Mouse (Mus musculus) heart, postnatal 25 days (tissue): ENCODE data around the gene Taf10. TPM values are rescaled to one million over a fixed set of nuclear protein-coding genes. Genes with fewer than 3 reads are reported as not detected.

Source experiments
- DNase-seq: peaks from one replicate; pipeline ENCODE4 v3.0.0; 2022; ENCODE audit warnings: low spot score
- intact Hi-C: fragments of 180-260 bp; cut with DNase I; formaldehyde crosslinking; loops from one replicate; pipeline ENCODE4 v1.15.1; 2025
- total RNA-seq, 2 experiments: library from RNA; stranded (reverse); gene quantifications; 2 replicates each; pipeline ENCODE4 v1.2.3; 2021

Taf10 gene
- total RNA-seq, result 10 to 100 TPM; 90.1 to 90.3 TPM

GRCm38 (mm10) chr7:105743926-105744590 lies at the start of gene Taf10:
Taf10 (minus strand) TSS chr7:105744361.
- intact Hi-C loops, result loop anchor here (10.0 kb wide), 1 partner anchor 51 kb away; no protein-coding TSS in a partner anchor
- DNase-seq, result peak; percentile 77

DNA sequence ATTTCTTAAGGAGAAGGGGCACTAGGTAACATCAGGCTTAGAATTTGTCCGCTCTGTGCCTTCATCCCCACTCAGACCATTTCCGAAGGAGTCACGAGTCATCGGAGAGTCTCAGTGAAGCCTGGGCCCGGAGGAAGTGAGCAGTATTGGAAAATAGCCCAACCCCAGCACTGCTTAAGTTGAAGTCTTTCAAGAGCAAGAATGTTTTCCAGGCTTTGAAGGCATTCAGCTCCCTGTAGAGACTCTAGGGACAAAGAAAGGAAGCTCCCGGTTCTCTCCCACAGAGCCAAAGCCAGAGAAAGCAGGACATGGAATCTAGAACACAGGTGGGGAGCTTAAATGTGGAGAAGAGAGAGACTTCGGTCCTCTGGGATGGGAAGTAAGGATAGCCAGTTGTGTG lies 49.5 kb upstream of the Taf10 start:
- DNase-seq, result no peak
- intact Hi-C loops, result loop anchor here (2.0 to 10.0 kb wide), 2 partner anchors 15 to 49 kb away; partner anchors contain the start of gene Taf10

GRCm38 (mm10) chr7:105791147-105791546 lies 47.0 kb upstream of the Taf10 start:
- no peak for DNase-seq
- intact Hi-C loops, result loop anchor here (10.0 kb wide), 1 partner anchor 46 kb away; the partner anchor contains the start of gene Taf10

GRCm38 (mm10) chr7:105787285-105788140 lies 43.4 kb upstream of the Taf10 start, which contains the start of gene Dchs1:
Dchs1 (minus strand) TSS chr7:105787654.
- intact Hi-C loops, result no loop called here
- DNase-seq, result no peak

DNA sequence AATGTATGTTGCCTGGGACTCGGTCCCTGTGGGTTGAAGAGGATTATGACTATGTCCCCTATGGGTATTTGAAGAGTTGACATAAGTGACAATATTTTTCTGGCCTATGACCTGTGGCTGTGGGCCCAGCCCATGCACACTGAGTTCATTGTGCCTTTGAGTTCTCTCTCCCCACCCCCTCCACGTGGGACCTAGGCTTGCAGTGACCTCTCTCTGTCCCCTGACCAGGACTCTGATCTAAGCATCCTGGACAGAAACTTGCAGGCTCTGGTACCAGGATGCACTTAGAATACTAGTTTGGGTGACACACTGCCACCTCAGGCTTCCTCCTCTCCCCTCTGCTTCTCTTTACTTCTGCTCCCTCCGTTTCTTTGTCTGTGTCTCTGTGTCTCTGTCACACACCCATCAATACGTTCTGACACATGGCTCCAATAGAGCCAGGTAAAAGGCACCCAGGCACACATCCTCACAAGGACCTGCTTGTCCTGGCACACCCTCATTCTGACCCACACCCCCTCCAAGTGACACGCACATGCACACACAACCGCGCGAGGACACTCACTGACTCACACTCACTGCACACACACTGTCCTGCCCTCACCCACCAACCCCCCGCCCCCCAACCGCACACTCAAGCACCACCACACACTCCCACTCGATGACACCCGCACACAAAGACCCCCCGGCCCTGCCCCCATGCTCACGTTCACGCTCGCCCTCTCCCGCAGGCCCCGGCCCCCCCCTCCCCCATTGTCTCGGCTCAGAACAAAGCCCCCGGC lies 42.5 kb upstream of the Taf10 start:
- no peak for DNase-seq
- intact Hi-C loops, result no loop called here

- intact Hi-C loops, result no loop called here
- no peak for DNase-seq
Observed at GRCm38 (mm10) chr7:105784556-105784955, 40.4 kb upstream of the Taf10 start.

DNA sequence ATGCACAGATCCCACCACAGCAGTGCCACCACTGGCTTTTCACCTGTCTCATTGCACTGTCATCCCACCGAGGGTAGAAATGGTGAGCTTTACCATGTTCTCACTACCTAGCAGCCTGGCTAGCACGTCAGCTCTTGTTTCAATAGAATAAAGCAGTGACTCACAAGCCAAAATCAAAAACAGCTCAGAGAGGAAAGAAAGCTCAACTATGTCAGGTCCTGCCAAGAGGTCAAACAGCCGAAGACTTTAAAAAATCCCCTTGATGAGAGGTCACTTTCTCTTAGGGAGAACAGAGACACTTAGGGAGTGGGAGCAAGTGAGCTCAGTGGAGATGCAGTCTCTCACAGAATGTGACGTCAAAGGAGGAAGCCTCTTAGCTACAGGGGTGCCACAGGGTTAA lies 39.7 kb upstream of the Taf10 start:
- intact Hi-C loops, result no loop called here
- no peak for DNase-seq

DNA sequence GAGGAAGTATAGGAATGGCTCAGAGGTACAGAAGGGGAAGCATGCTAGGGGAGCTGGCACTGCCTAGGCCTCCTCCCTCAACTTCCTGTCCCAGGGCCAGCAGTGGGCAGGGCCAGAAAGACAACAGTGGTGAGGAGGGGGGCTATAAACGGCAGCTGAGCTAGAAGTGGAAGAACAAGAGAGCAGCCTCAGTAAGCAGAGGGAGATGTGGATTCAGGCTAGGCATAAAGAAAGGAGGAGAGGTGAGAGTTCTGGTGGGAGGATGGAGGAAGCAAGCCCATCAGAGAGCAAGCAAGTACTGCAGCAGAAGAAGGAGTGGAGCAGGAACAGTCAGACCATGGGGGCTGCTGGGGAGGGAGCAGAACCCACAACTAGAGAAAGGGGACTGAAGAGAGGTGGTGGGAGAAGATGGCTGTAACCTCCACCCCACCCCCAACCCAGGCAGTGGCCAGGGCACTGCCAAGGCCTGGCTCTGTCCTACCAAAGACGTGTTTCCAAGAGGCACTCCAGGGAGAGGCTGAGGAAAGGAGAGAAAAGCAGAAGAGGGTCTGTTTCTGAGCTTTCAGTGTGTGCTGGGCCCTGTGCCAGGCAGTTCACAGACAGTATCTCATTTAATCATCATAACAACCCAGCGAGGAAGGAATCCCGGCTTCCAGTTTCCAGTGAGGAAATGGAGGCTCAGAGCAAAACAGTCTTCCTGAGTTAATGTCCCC lies 34.5 kb upstream of the Taf10 start:
- intact Hi-C loops, result loop anchor here (2.0 kb wide), 1 partner anchor 30 kb away; no protein-coding TSS in a partner anchor
- peak; percentile 54 for DNase-seq

DNA sequence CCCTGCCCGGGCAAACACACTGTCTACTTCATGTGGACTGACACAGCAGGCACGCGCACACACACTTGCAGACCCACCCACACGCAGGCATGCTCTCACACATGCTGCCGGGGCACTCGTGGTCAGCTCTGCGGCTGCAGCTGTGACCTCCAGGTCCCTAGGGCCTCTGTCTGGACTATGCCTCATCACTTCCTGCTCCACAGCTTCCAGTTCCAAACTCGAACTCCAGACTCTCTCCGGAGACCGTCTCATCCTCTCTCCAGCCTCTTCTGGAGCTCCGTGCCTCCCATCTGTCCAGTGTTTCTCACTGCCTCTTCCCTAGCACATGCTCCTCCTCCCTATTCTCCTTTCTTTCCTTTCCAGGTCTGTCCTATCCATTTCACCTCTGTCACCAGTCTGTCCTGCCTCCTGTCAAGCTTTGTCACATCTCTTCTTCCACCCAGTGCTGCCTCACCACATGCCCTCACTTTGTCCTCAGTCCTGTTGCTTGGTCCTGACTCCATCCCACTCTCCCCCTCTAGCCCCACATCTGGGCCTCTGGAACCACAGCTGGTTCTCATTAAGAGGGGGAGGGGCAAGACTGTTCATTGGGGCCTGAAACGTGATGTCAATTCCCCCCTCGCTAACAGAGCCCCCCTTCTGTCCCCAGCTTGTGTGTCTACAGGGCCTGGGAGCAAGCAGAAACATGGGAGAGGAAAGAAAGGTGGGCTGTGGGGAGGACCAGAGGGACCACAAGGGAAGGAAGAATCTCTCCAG lies 33.8 kb upstream of the Taf10 start:
- peak; percentile 76 for DNase-seq
- intact Hi-C loops, result loop anchor here (2.0 kb wide), 1 partner anchor 31 kb away; no protein-coding TSS in a partner anchor

GRCm38 (mm10) chr7:105777316-105777715 lies 33.2 kb upstream of the Taf10 start:
- no peak for DNase-seq
- intact Hi-C loops, result no loop called here

GRCm38 (mm10) chr7:105776026-105776425 lies 31.9 kb upstream of the Taf10 start:
- DNase-seq, result no peak
- intact Hi-C loops, result no loop called here

DNA sequence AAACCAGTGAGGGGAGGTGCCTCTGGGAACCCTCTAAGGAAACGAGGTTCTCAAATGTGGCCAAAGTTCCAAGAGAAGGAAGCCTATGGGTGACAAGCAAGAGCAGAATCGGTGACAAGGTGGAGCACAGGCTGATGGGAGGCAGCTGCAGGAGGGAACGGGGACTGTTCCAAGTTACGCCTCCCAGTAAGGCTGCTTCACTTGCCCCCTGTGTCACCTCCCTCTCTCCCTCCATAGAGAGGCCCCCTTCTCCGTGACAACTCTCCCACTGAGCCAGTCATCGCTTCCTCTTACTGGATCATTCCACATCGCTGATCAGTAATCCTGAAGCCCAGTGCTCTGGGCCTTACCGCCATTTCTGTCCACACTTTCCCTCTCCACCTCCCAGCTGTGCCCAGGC lies 30.5 kb upstream of the Taf10 start:
- intact Hi-C loops, result no loop called here
- no peak for DNase-seq

DNA sequence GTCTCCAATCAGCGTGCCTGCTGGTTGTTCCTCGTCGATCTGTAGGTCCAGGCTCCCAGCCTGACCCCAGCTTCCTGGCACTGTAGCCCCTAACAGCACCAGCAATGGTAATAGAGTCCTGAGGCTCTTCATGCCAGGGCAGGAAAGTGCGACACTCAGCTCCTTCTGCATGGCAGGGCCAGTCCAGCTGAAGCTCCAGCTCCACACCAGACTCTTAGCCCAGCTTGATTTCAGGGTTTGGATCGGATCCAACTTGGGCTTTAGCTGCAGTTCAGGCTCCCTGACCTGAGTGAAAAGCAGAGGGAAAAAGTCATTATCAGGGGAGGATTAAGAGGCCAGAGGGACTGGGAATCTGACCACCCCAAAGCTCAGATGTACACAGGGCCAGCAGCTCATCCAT lies 28.9 kb upstream of the Taf10 start:
- DNase-seq, result no peak
- intact Hi-C loops, result no loop called here

GRCm38 (mm10) chr7:105772331-105772730 lies 28.2 kb upstream of the Taf10 start:
- DNase-seq, result no peak
- intact Hi-C loops, result no loop called here

DNA sequence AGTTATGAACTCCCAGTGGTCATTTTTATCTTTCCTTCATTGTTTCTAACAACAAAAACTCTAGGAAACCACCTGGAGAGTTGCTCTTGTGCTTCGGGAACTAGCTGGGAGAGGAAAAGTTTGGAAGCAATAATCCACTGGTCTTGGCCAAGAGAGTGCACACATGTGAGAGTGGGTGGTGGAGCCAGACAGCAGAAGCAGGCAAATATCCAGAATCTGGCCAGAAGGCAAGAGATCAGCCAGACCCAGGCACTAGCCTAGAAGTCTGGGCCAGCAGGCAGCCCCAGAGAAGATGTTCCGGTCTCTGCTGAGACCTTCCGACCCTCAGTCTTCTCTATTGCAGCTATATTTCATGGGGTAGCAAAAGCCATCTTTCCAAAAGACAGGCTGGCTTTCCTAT lies 25.8 kb upstream of the Taf10 start:
- intact Hi-C loops, result no loop called here

GRCm38 (mm10) chr7:105767729-105768165 lies 23.6 kb upstream of the Taf10 start:
- DNase-seq, result no peak
- intact Hi-C loops, result no loop called here

More for the DNA sequence above, 25.8 kb upstream of the Taf10 start:
- peak; percentile 46 for DNase-seq

DNA sequence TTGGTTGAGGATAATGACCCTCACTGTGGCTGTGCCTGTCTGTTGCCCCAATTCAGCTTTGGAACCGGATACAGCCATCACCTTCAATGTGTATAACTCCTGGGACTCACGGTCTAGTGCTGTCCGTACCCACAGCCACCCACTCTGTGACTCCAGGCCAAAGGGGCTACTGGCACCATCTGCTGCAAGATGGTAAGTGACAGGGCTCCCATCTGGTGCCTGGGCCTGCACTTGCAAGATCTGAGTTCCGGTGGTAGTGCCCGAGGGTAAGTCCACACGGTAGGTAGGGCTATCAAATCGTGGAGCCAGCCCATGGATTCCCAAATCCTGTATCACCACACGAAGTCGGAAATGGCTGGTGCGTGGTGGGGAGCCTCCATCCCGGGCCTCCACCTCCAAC lies 20.2 kb upstream of the Taf10 start:
- intact Hi-C loops, result no loop called here
- DNase-seq, result no peak

DNA sequence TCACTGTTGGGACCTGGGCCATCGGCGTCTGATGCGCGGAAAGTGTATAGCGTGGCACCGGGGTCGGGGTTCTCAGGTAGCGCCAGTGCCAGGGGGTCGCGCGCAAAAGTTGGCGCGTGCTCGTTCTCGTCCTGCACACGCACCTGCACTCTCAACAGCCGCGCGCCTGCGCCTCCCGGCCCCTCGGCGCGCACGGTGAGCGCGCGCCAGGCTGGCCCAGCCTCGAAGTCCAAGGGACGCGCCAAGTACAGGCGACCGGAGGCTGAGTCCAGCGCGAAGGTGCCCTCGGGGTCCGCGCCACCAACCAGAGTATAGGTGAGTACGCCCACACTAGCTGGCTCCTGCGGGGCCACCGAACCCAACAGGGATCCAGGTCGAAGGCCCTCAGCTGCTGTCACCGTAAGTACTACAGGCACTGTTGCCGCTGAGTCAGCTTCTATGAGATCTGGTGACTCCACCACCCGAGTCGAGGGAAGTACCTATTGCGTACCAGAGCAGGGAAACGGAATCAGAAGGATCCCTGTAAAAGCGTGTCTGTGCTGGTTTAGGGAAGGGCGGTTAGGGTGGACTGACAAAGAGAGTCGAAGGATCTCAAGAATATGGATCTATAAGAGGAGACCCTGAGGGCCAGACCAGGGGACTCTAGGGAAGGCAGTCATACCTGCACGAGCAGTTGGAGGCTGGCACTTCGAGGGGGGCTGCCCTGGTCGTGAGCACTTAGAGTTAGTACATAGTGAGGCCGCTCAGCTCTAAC lies 18.5 kb upstream of the Taf10 start:
- intact Hi-C loops, result no loop called here
- no peak for DNase-seq
